Mouse (Mus musculus) MEL (cell line): Measurements from ENCODE around the gene Avpr2. TPM values are rescaled to one million over a fixed set of nuclear protein-coding genes. Genes with fewer than 3 reads are reported as not detected.

Experiments
- DNase-seq: peaks from one replicate; pipeline ENCODE4 v3.0.0; 2011; ENCODE audit warnings: low read depth, low spot score
- H3K27ac ChIP-seq: 2 replicates; pipeline ENCODE4 v1.5.1; 2012; ENCODE audit warnings: low read depth, mild to moderate bottlenecking, control low read depth, low read length, moderate library complexity; ENCODE audit not compliant: control insufficient read depth
- H3K27me3 ChIP-seq, 2 experiments: fragments of 150-350 bp in 1 of 2; sonication (generic) in 1 of 2; 2 replicates each; pipeline ENCODE4 v1.6.1; 2012; ENCODE audit warnings: low read length in 2 of 2, mild to moderate bottlenecking in 2 of 2, improper control_type of control experiment in 1 of 2, moderate library complexity in 1 of 2; ENCODE audit not compliant: insufficient read depth in 2 of 2, control insufficient read depth in 1 of 2
- H3K36me3 ChIP-seq, 2 experiments: 2 replicates each; pipeline ENCODE4 v1.6.1; 2012 to 2014; ENCODE audit warnings: low read length in 2 of 2, improper control_type of control experiment in 1 of 2, inconsistent platforms in 1 of 2, mild to moderate bottlenecking in 1 of 2; ENCODE audit not compliant: insufficient read depth in 2 of 2, control insufficient read depth in 1 of 2
- H3K4me1 ChIP-seq, 2 experiments: fragments of 150-350 bp in 1 of 2; sonication (generic) in 1 of 2; 2 replicates each; pipeline ENCODE4 v1.6.1; 2012; ENCODE audit warnings: low read length in 2 of 2, improper control_type of control experiment in 1 of 2, mild to moderate bottlenecking in 1 of 2; ENCODE audit not compliant: insufficient read depth in 2 of 2, control insufficient read depth in 1 of 2
- H3K4me3 ChIP-seq, 2 experiments: fragments of 150-350 bp in 1 of 2; sonication (generic) in 1 of 2; 2 replicates each; pipeline ENCODE4 v1.5.1; 2012; ENCODE audit warnings: low read depth in 2 of 2, low read length in 2 of 2, mild to moderate bottlenecking in 2 of 2, moderate library complexity in 2 of 2, control low read depth in 1 of 2, improper control_type of control experiment in 1 of 2; ENCODE audit not compliant: control insufficient read depth in 1 of 2, insufficient read depth in 1 of 2
- H3K79me2 ChIP-seq: 2 replicates; pipeline ENCODE4 v1.6.1; 2012; ENCODE audit warnings: mild to moderate bottlenecking, low read length, moderate library complexity; ENCODE audit not compliant: control insufficient read depth, poor library complexity, insufficient read depth
- H3K9ac ChIP-seq: 2 replicates; pipeline ENCODE4 v1.6.1; 2012; ENCODE audit warnings: low read depth, mild to moderate bottlenecking, control low read depth, low read length, moderate library complexity; ENCODE audit not compliant: control insufficient read depth, poor library complexity, severe bottlenecking
- H3K9me3 ChIP-seq: fragments of 150-350 bp; sonication (generic); replicated peaks from 2 replicates; pipeline ENCODE4 v1.6.1; 2012; ENCODE audit warnings: mild to moderate bottlenecking, low read length, improper control_type of control experiment, moderate library complexity; ENCODE audit not compliant: insufficient read depth
- BHLHE40 ChIP-seq: IDR thresholded peaks from 2 replicates; pipeline ENCODE4 v1.6.1; 2012; ENCODE audit warnings: low read depth, mild to moderate bottlenecking, inconsistent platforms, low read length, improper control_type of control experiment, borderline replicate concordance
- CHD1 ChIP-seq: IDR thresholded peaks from 2 replicates; pipeline ENCODE4 v1.6.1; 2012; ENCODE audit warnings: low read depth, mild to moderate bottlenecking, inconsistent platforms, low read length, improper control_type of control experiment
- E2F4 ChIP-seq: IDR thresholded peaks from 2 replicates; pipeline ENCODE4 v1.6.1; 2011; ENCODE audit warnings: low read depth, low read length, improper control_type of control experiment, borderline replicate concordance
- ELF1 ChIP-seq: IDR thresholded peaks from 2 replicates; pipeline ENCODE4 v1.6.1; 2014; ENCODE audit warnings: low read depth, mild to moderate bottlenecking, inconsistent platforms, low read length, improper control_type of control experiment, moderate library complexity
- EP300 ChIP-seq, 2 experiments: IDR thresholded peaks; 2 replicates each; pipeline ENCODE4 v1.6.1; 2011; ENCODE audit warnings: improper control_type of control experiment in 2 of 2, low read length in 2 of 2, low read depth in 1 of 2, mild to moderate bottlenecking in 1 of 2
- ETS1 ChIP-seq: IDR thresholded peaks from 2 replicates; pipeline ENCODE4 v1.6.1; 2012; ENCODE audit warnings: low read depth, mild to moderate bottlenecking, inconsistent platforms, low read length, improper control_type of control experiment, moderate library complexity
- GATA1 ChIP-seq: IDR thresholded peaks from 2 replicates; pipeline ENCODE4 v1.6.1; 2011; ENCODE audit warnings: low read depth, low read length, improper control_type of control experiment
- KAT2A ChIP-seq: conservative IDR thresholded peaks from 2 replicates; pipeline ENCODE4 v1.6.1; 2012; ENCODE audit warnings: low read depth, low read length, improper control_type of control experiment, inconsistent platforms
- MXI1 ChIP-seq: IDR thresholded peaks from 2 replicates; pipeline ENCODE4 v1.6.1; 2011; ENCODE audit warnings: mild to moderate bottlenecking, low read depth, low read length, improper control_type of control experiment
- MYB ChIP-seq: IDR thresholded peaks from 2 replicates; pipeline ENCODE4 v1.6.1; 2011; ENCODE audit warnings: mild to moderate bottlenecking, low read depth, low read length, improper control_type of control experiment
- MYC ChIP-seq: IDR thresholded peaks from 2 replicates; pipeline ENCODE4 v1.6.1; 2011; ENCODE audit warnings: low read depth, mild to moderate bottlenecking, low read length, improper control_type of control experiment, moderate library complexity
- NRF1 ChIP-seq: IDR thresholded peaks from 2 replicates; pipeline ENCODE4 v1.6.1; 2014; ENCODE audit warnings: low read depth, mild to moderate bottlenecking, inconsistent platforms, low read length, improper control_type of control experiment, moderate library complexity; ENCODE audit not compliant: poor library complexity, insufficient read depth, severe bottlenecking
- POLR2A ChIP-seq, 2 experiments: IDR thresholded peaks; 2 replicates each; pipeline ENCODE4 v1.6.1; 2011 to 2012; ENCODE audit warnings: low read length in 2 of 2, mild to moderate bottlenecking in 2 of 2, control low read depth in 1 of 2, improper control_type of control experiment in 1 of 2, low read depth in 1 of 2, moderate library complexity in 1 of 2; ENCODE audit not compliant: control insufficient read depth in 1 of 2, insufficient read depth in 1 of 2, poor library complexity in 1 of 2
- POLR2AphosphoS2 ChIP-seq: IDR thresholded peaks from 2 replicates; pipeline ENCODE4 v1.6.1; 2011; ENCODE audit warnings: low read length, improper control_type of control experiment
- POLR2AphosphoS5 ChIP-seq: IDR thresholded peaks from 2 replicates; pipeline ENCODE4 v1.6.1; 2012; ENCODE audit warnings: low read depth, borderline replicate concordance, mild to moderate bottlenecking, inconsistent platforms, low read length, moderate library complexity, mixed read lengths
- RAD21 ChIP-seq: IDR thresholded peaks from 2 replicates; pipeline ENCODE4 v1.6.1; 2011; ENCODE audit warnings: mild to moderate bottlenecking, low read depth, low read length, improper control_type of control experiment
- SIN3A ChIP-seq: IDR thresholded peaks from 2 replicates; pipeline ENCODE4 v1.6.1; 2012; ENCODE audit warnings: low read length, improper control_type of control experiment, inconsistent platforms
- SMC3 ChIP-seq: IDR thresholded peaks from 2 replicates; pipeline ENCODE4 v1.6.1; 2011; ENCODE audit warnings: low read depth, low read length, improper control_type of control experiment
- TCF12 ChIP-seq: IDR thresholded peaks from 2 replicates; pipeline ENCODE4 v1.6.1; 2014; ENCODE audit warnings: low read depth, mild to moderate bottlenecking, inconsistent platforms, low read length, improper control_type of control experiment, moderate library complexity
- USF2 ChIP-seq, 2 experiments: IDR thresholded peaks; 2 replicates each; pipeline ENCODE4 v1.6.1; 2011 to 2012; ENCODE audit warnings: improper control_type of control experiment in 2 of 2, low read length in 2 of 2, borderline replicate concordance in 1 of 2, inconsistent platforms in 1 of 2, low read depth in 1 of 2, mild to moderate bottlenecking in 1 of 2; ENCODE audit not compliant: insufficient read depth in 1 of 2
- ZC3H11A ChIP-seq: IDR thresholded peaks from 2 replicates; pipeline ENCODE4 v1.6.1; 2012; ENCODE audit warnings: low read depth, mild to moderate bottlenecking, inconsistent platforms, low read length, improper control_type of control experiment
- ZKSCAN1 ChIP-seq: IDR thresholded peaks from 2 replicates; pipeline ENCODE4 v1.6.1; 2012; ENCODE audit warnings: low read depth, mild to moderate bottlenecking, inconsistent platforms, low read length, improper control_type of control experiment, moderate library complexity
- ZNF384 ChIP-seq: IDR thresholded peaks from 2 replicates; pipeline ENCODE4 v1.6.1; 2012; ENCODE audit warnings: low read depth, mild to moderate bottlenecking, inconsistent platforms, low read length, improper control_type of control experiment
- polyA plus RNA-seq, 2 experiments: library from polyadenylated mRNA; stranded (reverse) in 1 of 2; unstranded in 1 of 2; fragments of >175 nt in 1 of 2; fragments of >200 nt in 1 of 2; gene quantifications; 2 replicates each; pipeline versions ENCODE4 v1.2.1 to v1.2.4; 2012; ENCODE audit warnings: low replicate concordance in 2 of 2, low read depth in 1 of 2; ENCODE audit not compliant: insufficient read length in 2 of 2, insufficient read depth in 1 of 2, missing spikeins in 1 of 2
- total RNA-seq: library from RNA; depleted of rRNA; stranded (reverse); fragments of 300-350 nt; gene quantifications from 2 replicates; pipeline ENCODE4 v1.2.3, GENCODE M21; 2012; rRNA removed

Gene Avpr2
- total RNA-seq (0.10 and 0.35 TPM in 2 replicates), polyA plus RNA-seq (under 1 TPM in 1 of 2 experiments, not detected in 1; 0.49 TPM)

DNA sequence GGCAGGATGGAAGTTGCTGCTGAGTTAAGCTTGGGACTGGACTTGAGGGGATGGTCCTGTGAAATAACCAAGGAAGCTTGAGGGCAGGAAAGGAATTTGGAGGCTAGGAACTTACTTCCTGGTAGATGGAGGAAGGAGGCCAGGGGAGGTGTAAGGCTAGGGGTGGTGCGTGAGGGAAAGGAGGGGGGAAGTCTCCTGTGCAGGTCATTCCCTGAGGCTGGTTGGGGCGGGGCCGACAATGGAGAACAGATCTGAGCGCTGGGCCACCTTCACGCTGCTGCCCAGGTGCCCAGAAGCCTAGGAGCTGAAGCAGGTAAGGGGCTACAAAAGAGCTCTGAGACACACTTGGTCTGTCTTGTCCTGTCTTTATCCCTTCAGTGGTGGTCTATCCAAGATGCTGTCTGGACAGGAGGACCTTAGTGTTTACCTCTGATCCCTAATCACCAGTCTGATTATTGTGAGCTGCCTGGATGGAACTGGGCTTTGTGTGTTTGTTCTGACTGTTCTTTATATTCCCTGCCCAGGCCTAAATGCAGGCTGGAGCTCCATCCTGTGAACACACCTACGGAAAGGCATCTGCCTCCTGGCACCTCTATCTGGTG is at the start of gene Avpr2:
TSS of gene Avpr2 (plus strand) at position 552 of the 602 bp plus-strand sequence.
- H3K4me1 ChIP-seq: no peaks in the 10 kb centered on the region
- no peak within 1 kb of the TSS for H3K27ac ChIP-seq
- no peak within 1 kb of the TSS for H3K9ac ChIP-seq
- no peak for DNase-seq
- no peaks in the 10 kb centered on the region for H3K27me3 ChIP-seq
- H3K36me3 ChIP-seq: no peaks in the 10 kb centered on the region
- H3K4me3 ChIP-seq: no peak within 1 kb of the TSS
- H3K79me2 ChIP-seq: no peaks in the 10 kb centered on the region
- TF ChIP-seq E2F4 (no peak), SMC3 (no peak), USF2 (IDR thresholded peaks at IDR 0.05; ENCODE audit: borderline replicate concordance in 1 of 2, insufficient read depth in 1 of 2, low read depth in 1 of 2, low read length in 2 of 2) (no peak), POLR2A (IDR thresholded peaks at IDR 0.05; ENCODE audit: control insufficient read depth in 1 of 2, insufficient read depth in 1 of 2, low read depth in 1 of 2, low read length in 2 of 2, poor library complexity in 1 of 2) (no peak), NRF1 (no peak), SIN3A (no peak), BHLHE40 (no peak), CHD1 (no peak), MYB (no peak), TCF12 (no peak), ZC3H11A (no peak), POLR2AphosphoS2 (no peak), ZNF384 (no peak), POLR2AphosphoS5 (no peak), ELF1 (no peak), KAT2A (no peak), MYC (no peak), EP300 (IDR thresholded peaks at IDR 0.05; ENCODE audit: low read depth in 1 of 2, low read length in 2 of 2) (no peak), GATA1 (no peak)
- H3K9me3 ChIP-seq: no peaks in the 10 kb centered on the region

DNA sequence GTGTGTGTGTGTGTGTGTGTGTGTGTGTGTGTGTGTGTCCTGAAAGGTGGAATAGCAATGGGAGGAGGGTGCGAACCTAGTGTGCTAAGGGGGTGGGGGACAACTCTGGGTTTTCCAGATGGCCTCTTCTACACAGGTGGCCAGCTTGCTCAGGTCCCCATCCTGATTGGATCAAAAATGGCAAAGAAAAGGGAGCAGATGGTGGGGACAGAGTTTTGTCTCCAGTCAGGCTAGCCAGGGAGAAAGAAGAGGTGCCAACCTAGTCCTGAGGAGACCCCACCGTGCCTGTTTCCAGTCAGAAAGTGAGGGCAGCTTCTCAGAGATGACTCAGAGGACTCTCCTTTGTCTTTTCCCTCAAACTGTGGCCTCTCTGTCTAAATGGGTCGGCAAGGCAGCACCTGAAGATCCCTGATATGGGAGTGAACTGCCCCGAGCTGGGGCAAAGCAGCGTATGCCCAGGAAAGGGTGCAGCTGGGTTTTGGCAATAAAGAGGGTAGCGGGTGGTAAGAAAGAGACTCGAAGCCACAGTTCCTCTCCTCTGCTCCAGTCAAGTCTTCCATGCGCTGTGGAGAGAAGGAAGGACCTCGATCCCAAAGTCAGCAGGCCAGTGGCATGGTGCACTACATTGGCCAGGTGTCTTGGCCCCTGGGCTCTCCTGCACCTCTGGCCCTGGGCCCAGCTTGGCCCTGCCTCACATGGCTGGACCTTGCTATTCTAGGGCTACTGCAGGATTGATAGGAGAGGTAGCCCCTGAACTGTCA is 37.4 kb upstream of the Avpr2 start:
- DNase-seq: no peak
- no peak overlapping the region for H3K27ac ChIP-seq
- H3K9me3 ChIP-seq: no peaks in the 10 kb centered on the region
- TF ChIP-seq RAD21: no peak
- no peak for TF ChIP-seq ZKSCAN1
- TF ChIP-seq MXI1: no peak
- TF ChIP-seq MYB: no peak
- no peak for TF ChIP-seq ETS1
- TF ChIP-seq, all 39 proteins: peak for 0
- Histone ChIP-seq H3K36me3 (no peaks in the 10 kb centered on the region), H3K9ac (no peak overlapping the region), H3K4me1 (no peaks in the 10 kb centered on the region), H3K4me3 (no peak overlapping the region), H3K27me3 (no peaks in the 10 kb centered on the region), H3K79me2 (no peaks in the 10 kb centered on the region)
